Mouse (Mus musculus): ENCODE measurements at regions not wholly inside any gene's neighbourhood (a gene's known extent, or its start where the extent isn't known, plus 50 kb on each side); places are given as distances from the start of the nearest gene placed in this dataset.
A peak's percentile ranks its signal among the peaks of the same experiment; 100 is the strongest.

GRCm38 (mm10) chr12:27648602-27649001 lies 306.2 kb upstream of the Sox11 start:
- DNase-seq (ENCODE audit: extremely low spot score in 1 of 2, low spot score in 1 of 2): no peak

GRCm38 (mm10) chr12:27646497-27647307 lies 304.3 kb upstream of the Sox11 start:
- no peak for DNase-seq (ENCODE audit: extremely low spot score in 1 of 2, low spot score in 1 of 2)

DNA sequence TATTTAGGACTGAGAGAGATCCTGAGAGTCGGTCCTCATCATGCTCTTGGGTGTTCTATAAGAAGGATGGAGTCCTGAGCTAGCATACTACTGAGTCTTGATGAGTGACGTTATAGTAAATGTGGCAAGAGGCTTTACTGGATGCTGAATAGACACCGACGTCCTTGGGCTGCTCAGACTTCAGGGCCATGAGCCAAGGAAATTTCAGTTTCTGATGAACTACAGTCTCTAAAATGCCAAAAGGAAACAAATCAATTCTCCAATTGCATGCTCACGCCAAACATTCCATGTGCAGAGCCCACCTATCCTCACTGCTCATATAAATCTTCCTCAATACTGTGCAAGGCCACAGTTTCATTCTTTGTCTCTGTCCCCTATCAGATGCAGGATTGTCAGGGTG lies 277.2 kb upstream of the Sox11 start:
- no peak for DNase-seq (ENCODE audit: extremely low spot score in 1 of 2, low spot score in 1 of 2)

- DNase-seq (ENCODE audit: extremely low spot score in 1 of 2, low spot score in 1 of 2): no peak
Observed at GRCm38 (mm10) chr12:27604061-27604679, 261.8 kb upstream of the Sox11 start.

- peak; percentile 42 to 71 for DNase-seq (ENCODE audit: extremely low spot score in 1 of 2, low spot score in 1 of 2)
Observed at GRCm38 (mm10) chr12:27599149-27599548, 256.8 kb upstream of the Sox11 start.

GRCm38 (mm10) chr12:27597878-27598277 lies 255.5 kb upstream of the Sox11 start:
- DNase-seq (ENCODE audit: extremely low spot score in 1 of 2, low spot score in 1 of 2): no peak

DNA sequence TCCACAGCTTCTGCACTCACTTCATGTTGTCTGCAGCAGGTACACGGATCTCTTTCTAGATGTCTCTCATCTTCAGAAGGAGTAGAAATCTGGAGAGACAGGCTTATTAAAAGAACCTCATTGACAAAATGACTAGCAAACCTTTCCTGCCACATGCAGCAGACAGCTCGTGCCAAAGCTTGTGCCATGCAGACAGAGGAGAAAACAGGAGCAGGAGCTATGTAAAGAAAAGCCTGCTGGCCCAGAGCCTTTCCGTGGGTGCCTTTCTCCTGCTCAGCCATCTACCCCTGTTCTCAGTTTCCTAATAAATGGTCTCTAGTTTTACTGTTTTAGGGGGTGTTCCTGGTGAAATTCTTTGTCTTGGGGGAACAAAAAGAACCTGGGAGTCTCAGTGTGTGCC lies 254.9 kb upstream of the Sox11 start:
- DNase-seq (ENCODE audit: extremely low spot score in 1 of 2, low spot score in 1 of 2): no peak

- no peak for DNase-seq (ENCODE audit: extremely low spot score in 1 of 2, low spot score in 1 of 2)
Observed at GRCm38 (mm10) chr12:27595576-27595975, 253.2 kb upstream of the Sox11 start.

DNA sequence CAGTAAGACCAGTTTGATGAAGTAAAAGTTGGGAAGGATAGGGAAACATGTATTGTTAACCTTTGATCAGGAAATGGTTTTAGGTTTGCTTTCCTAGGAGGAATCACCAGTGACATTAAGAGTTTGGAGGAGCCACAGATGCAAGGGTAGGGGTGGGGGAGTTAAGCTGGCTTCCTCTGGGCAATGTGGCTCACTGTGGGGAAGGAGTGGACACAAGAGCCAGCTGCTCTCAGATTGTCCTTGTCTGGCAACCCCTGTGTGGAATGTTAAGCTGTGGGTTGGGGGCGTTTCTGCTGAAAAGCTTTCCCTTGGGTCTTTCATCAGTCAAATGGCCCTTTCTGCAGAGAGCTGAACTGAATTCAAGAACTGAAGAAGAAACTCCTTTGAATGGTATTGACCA lies 251.1 kb upstream of the Sox11 start:
- no peak for DNase-seq (ENCODE audit: extremely low spot score in 1 of 2, low spot score in 1 of 2)

- no peak for DNase-seq (ENCODE audit: extremely low spot score in 1 of 2, low spot score in 1 of 2)
Observed at GRCm38 (mm10) chr12:27576109-27576700, 233.8 kb upstream of the Sox11 start.

DNA sequence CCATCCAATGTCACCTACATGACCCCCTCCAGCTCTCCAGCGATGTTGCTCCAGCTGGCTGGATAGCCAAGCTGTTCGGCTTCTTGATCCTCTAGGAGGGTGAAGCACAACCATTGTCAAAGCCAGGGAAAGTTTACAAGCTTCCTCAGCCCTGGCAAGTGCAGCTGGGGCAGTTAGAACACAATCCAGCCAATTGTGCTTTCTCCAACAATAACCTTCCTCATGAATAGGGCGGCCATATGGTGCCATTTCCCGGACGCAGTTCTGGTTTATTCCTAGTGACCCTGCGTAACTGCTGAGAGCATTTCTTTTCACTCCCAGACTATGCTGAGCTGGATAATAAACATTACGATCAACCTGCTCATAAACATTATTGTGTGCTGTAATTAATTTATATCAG lies 233.3 kb upstream of the Sox11 start:
- DNase-seq (ENCODE audit: extremely low spot score in 1 of 2, low spot score in 1 of 2): no peak

DNA sequence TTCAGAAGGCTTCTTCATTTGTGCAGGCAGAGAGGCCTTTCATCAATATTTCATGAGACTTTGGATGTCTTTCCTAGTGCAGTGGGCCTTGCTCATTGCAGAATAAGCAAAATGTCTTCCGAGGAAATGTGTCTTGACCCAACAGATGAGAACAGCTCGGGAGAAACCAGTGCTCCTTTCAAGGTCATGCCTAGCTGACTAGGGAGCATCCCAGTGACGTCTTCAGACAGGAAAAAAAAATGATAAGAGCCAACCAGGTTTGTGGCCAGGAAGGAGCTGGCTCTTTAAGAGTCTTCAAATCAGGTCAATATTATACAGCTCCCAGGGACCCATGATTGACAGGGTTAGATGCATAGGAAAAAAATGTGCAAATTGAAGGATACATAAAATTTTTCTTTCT lies 224.9 kb upstream of the Sox11 start:
- DNase-seq (ENCODE audit: extremely low spot score in 1 of 2, low spot score in 1 of 2): no peak

GRCm38 (mm10) chr12:27565965-27566507 lies 223.7 kb upstream of the Sox11 start:
- DNase-seq (ENCODE audit: extremely low spot score in 1 of 2, low spot score in 1 of 2): no peak

- DNase-seq (ENCODE audit: extremely low spot score in 1 of 2, low spot score in 1 of 2): no peak
Observed at GRCm38 (mm10) chr12:27564641-27565306, 222.4 kb upstream of the Sox11 start.

- DNase-seq (ENCODE audit: extremely low spot score in 1 of 2, low spot score in 1 of 2): no peak
Observed at GRCm38 (mm10) chr12:27563900-27564299, 221.5 kb upstream of the Sox11 start.

- no peak for DNase-seq (ENCODE audit: extremely low spot score in 1 of 2, low spot score in 1 of 2)
Observed at GRCm38 (mm10) chr12:27552809-27553208, 210.4 kb upstream of the Sox11 start.

DNA sequence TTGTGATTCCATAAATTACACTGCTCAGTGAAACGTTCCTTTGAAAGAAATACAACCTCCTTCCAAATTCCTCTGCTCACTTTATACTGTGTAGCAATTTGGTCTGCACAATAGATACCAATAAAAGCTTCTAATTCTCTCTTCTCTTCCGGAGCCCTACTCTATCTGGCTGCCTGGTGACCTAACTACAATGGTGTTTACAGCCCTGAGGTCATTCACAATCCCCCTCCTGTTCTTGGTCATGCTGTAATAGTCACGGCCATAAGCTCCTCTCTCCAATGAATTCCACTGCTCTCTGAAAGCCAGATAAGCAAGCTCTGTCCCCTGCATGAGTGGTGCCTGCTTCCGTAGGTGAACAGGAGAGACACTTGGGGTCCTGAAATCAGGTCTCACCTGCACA lies 195.8 kb upstream of the Sox11 start:
- no peak for DNase-seq (ENCODE audit: extremely low spot score in 1 of 2, low spot score in 1 of 2)

DNA sequence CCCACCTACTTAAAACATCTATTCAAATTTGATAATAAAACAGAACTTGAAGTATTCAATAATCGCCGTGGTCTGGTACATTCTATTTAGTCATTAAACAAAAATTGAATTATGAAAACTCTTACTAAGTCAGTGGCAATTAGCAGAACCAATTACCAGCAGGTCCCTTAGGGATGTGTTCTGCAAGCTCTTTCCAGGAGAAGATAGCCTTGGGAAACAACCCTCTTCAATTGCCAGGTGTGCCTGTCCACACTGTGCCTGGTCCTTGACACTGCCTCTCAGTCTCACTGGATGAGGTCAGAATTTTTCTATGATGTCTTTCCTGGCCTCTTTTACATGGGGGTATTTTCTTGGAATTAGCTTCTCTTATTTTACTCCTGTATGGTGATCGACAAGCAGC lies 195.1 kb upstream of the Sox11 start:
- no peak for DNase-seq (ENCODE audit: extremely low spot score in 1 of 2, low spot score in 1 of 2)

DNA sequence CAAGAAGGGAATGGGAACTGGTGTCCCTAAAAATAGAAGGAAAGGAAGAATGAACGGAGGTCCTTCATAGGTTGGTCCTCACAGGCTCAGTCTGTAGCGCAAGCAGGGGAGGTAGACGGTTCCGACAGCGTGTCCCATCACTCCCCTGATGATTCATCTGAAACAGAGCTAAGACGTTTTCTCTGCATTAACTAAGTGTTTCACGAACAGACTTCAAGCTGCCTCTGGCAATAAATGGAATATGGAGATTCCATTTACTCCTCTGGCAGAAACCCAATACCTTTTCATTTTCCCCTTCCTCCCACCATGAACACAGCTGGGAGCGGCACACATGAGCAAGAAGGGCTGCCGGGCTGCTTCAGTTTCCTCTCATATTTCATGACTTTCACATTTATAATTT lies 194.6 kb upstream of the Sox11 start:
- DNase-seq (ENCODE audit: extremely low spot score in 1 of 2, low spot score in 1 of 2): no peak

- DNase-seq (ENCODE audit: extremely low spot score in 1 of 2, low spot score in 1 of 2): no peak
Observed at GRCm38 (mm10) chr12:27525604-27526003, 183.2 kb upstream of the Sox11 start.

- no peak for DNase-seq (ENCODE audit: extremely low spot score in 1 of 2, low spot score in 1 of 2)
Observed at GRCm38 (mm10) chr12:27513253-27513652, 170.9 kb upstream of the Sox11 start.

All from layer of hippocampus, postnatal 25 days (tissue).